Mouse (Mus musculus) C2C12 (cell line): ENCODE results near the gene Sephs1.

Experiments used
- CEBPB ChIP-seq: IDR thresholded peaks from one replicate; pipeline ENCODE4 v1.6.1; 2011; ENCODE audit warnings: low read depth, mild to moderate bottlenecking, control low read depth, moderate library complexity
- CTCF ChIP-seq: IDR thresholded peaks from one replicate; pipeline ENCODE4 v1.5.1; 2011; ENCODE audit not compliant: control insufficient read depth, insufficient read depth, insufficient read length
- MAX ChIP-seq: IDR thresholded peaks from one replicate; pipeline ENCODE4 v1.6.1; 2011; ENCODE audit warnings: mild to moderate bottlenecking, control low read depth
- USF1 ChIP-seq: IDR thresholded peaks from one replicate; pipeline ENCODE4 v1.6.1; 2011; ENCODE audit warnings: low read depth, mild to moderate bottlenecking, control low read depth, moderate library complexity

DNA sequence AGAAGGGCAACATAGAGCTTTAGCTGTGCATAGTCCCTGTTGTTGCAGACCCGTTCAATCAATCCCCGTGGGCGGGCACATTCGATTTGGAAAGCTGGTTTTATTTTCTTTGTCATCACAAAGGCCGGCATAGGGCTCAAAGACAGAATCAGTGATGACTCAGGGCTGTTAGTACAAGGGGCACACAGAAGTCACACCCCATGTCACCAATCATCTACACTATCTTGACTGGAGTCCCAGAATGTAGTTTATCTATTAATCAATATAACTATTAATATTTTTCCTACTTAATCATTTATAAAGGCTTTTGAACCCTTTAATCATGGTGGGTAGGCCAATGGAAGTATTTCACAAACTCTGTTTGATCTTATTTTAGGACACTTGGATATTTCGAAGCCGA lies 56.6 kb downstream of the Sephs1 start:
- no peak for TF ChIP-seq CTCF
- no peak for TF ChIP-seq CEBPB
- TF ChIP-seq USF1: no peak
- TF ChIP-seq MAX: no peak
